Mouse (Mus musculus) small intestine, adult 2 months (tissue): Measurements from ENCODE around the gene Mipep.

ENCODE experiments used
- CTCF ChIP-seq: fragments of 200-500 bp; IDR thresholded peaks from 2 replicates; pipeline ENCODE4 v1.5.1; 2012; ENCODE audit warnings: low read depth, mild to moderate bottlenecking, control low read depth, inconsistent platforms, low read length, moderate library complexity, mixed read lengths; ENCODE audit not compliant: insufficient replicate concordance, insufficient read length; ENCODE audit errors: extremely low read depth
- POLR2A ChIP-seq: fragments of 200-500 bp; IDR thresholded peaks from 2 replicates; pipeline ENCODE4 v1.6.1; 2012; ENCODE audit warnings: low read depth, mild to moderate bottlenecking, control low read depth, inconsistent platforms, low read length, moderate library complexity

- TF ChIP-seq CTCF (no peak), POLR2A (no peak)
Observed at GRCm38 (mm10) chr14:60811547-60811946, 27.2 kb downstream of the Mipep start.
